Mouse (Mus musculus) hindbrain, embryonic 13.5 days (tissue): Measurements from ENCODE around the gene Cep95. TPM values are rescaled to one million over a fixed set of nuclear protein-coding genes. Genes with fewer than 3 reads are reported as not detected.
A peak's percentile ranks its signal among the peaks of the same experiment; 100 is the strongest.
"Not testable (repeated sequence)": the region's sequence is repeated elsewhere in the genome, so short reads cannot be mapped to it uniquely, and the experiment has no call there.

Experiments
- ATAC-seq: fragments of 200-750 bp; cut with Nextera tagmentation; 2 replicates; pipeline ENCODE4 v1.8.0; 2017; ENCODE audit warnings: moderate TSS enrichment; ENCODE audit not compliant: low FRiP score
- H3K27ac ChIP-seq: fragments of 300-500 bp; sonication (generic); 2 replicates; pipeline ENCODE4 v1.5.1; 2015; ENCODE audit warnings: inconsistent platforms, mild to moderate bottlenecking, moderate library complexity
- H3K27me3 ChIP-seq: fragments of 300-500 bp; sonication (generic); 2 replicates; pipeline ENCODE4 v1.6.1; 2015; ENCODE audit warnings: mild to moderate bottlenecking, inconsistent platforms
- H3K36me3 ChIP-seq: fragments of 300-500 bp; sonication (generic); 2 replicates; pipeline ENCODE4 v1.6.1; 2015; ENCODE audit warnings: mild to moderate bottlenecking, inconsistent platforms
- H3K4me1 ChIP-seq: fragments of 300-500 bp; sonication (generic); replicated peaks from 2 replicates; pipeline ENCODE4 v1.6.1; 2015; ENCODE audit warnings: inconsistent platforms
- H3K4me2 ChIP-seq: fragments of 300-500 bp; sonication (generic); 2 replicates; pipeline ENCODE4 v1.6.1; 2015; ENCODE audit warnings: inconsistent platforms, mild to moderate bottlenecking, moderate library complexity
- H3K4me3 ChIP-seq: fragments of 300-500 bp; sonication (generic); 2 replicates; pipeline ENCODE4 v1.5.1; 2015; ENCODE audit warnings: mild to moderate bottlenecking, inconsistent platforms
- H3K9ac ChIP-seq: fragments of 300-500 bp; sonication (generic); 2 replicates; pipeline ENCODE4 v1.6.1; 2015; ENCODE audit warnings: mild to moderate bottlenecking, inconsistent platforms
- H3K9me3 ChIP-seq: fragments of 300-500 bp; sonication (generic); 2 replicates; pipeline ENCODE4 v1.6.1; 2016; ENCODE audit warnings: inconsistent platforms
- WGBS: fragments of 180-500 bp; shearing (Covaris S2); methylation state at CpG from one replicate; pipeline ENCODE4 v1.1.7; 2015; 5-methylcytosine and 5-hydroxymethylcytosine counted together
- polyA plus RNA-seq: library from polyadenylated mRNA; unstranded; fragments of >200 nt; fragmentation: Nextera tagmentation; extraction: Ambion mirVana; gene quantifications from 2 replicates; pipeline ENCODE4 v1.2.1, GENCODE M21; 2015

Cep95 gene
- polyA plus RNA-seq, 1 experiment from 2014 or later: 18.2 TPM

- peak overlapping the region; percentile 92 for H3K27ac ChIP-seq
- peak overlapping the region; percentile 87 for H3K4me2 ChIP-seq
- peak overlapping the region; percentile 83 for H3K9ac ChIP-seq
- peak overlapping the region; percentile 73 for H3K4me3 ChIP-seq
- no peaks in the 10 kb centered on the region for H3K27me3 ChIP-seq
- ATAC-seq: no peak; the same call in none of the 2 replicates
- peaks cover 55% of the 10 kb centered on the region for H3K36me3 ChIP-seq
- H3K9me3 ChIP-seq: no peaks in the 10 kb centered on the region
- WGBS: 3% methylated on average over 39 of the region's 39 CpGs
- H3K4me1 ChIP-seq: peaks cover 30% of the 10 kb centered on the region
Observed at GRCm38 (mm10) chr11:106778589-106779387, 10.3 kb upstream of the Cep95 start.

GRCm38 (mm10) chr11:106779388-106780088, 9.5 kb upstream of the Cep95 start, which contains the start of gene Polg2:
Gene Polg2 (minus strand): TSS chr11:106779537.
- Histone ChIP-seq H3K4me2 (peak within 1 kb of the TSS; percentile 87), H3K4me1 (peaks cover 33% of the 10 kb centered on the region), H3K9me3 (no peaks in the 10 kb centered on the region), H3K27me3 (no peaks in the 10 kb centered on the region), H3K9ac (peak within 1 kb of the TSS; percentile 83), H3K4me3 (peak within 1 kb of the TSS; percentile 73), H3K36me3 (peaks cover 55% of the 10 kb centered on the region), H3K27ac (peak within 1 kb of the TSS; percentile 92)
- peak; percentile 99 for ATAC-seq
- WGBS: 2% methylated on average over 30 of the region's 30 CpGs

GRCm38 (mm10) chr11:106780089-106780425, 9.0 kb upstream of the Cep95 start:
- peak overlapping the region; percentile 87 for H3K4me2 ChIP-seq
- H3K36me3 ChIP-seq: peaks cover 55% of the 10 kb centered on the region
- peak overlapping the region; percentile 83 for H3K9ac ChIP-seq
- ATAC-seq: no peak; the same call in 1 of the 2 replicates
- no peaks in the 10 kb centered on the region for H3K9me3 ChIP-seq
- peak overlapping the region; percentile 73; the same call in 1 of the 2 replicates for H3K4me3 ChIP-seq
- 66% methylated on average over 4 of the region's 4 CpGs for WGBS
- peaks cover 34% of the 10 kb centered on the region for H3K4me1 ChIP-seq
- no peaks in the 10 kb centered on the region for H3K27me3 ChIP-seq
- peak overlapping the region; percentile 92 for H3K27ac ChIP-seq

- H3K36me3 ChIP-seq: peaks cover 55% of the 10 kb centered on the region
- 84% methylated on average over 6 of the region's 6 CpGs for WGBS
Observed at GRCm38 (mm10) chr11:106780590-106781220, 8.3 kb upstream of the Cep95 start.

GRCm38 (mm10) chr11:106782271-106782670, 6.8 kb upstream of the Cep95 start:
- H3K9me3 ChIP-seq, H3K9ac ChIP-seq, H3K4me3 ChIP-seq, H3K27ac ChIP-seq, H3K4me2 ChIP-seq, H3K27me3 ChIP-seq, ATAC-seq: not testable (repeated sequence)
- Histone ChIP-seq H3K36me3 (peaks cover 58% of the 10 kb centered on the region), H3K4me1 (peaks cover 49% of the 10 kb centered on the region)
- WGBS: 91% methylated on average over 7 of the region's 7 CpGs

More at GRCm38 (mm10) chr11:106780590-106781220, 8.3 kb upstream of the Cep95 start:
- Histone ChIP-seq H3K27me3 (no peaks in the 10 kb centered on the region), H3K9ac (no peak overlapping the region), H3K4me2 (no peak overlapping the region), H3K4me3 (no peak overlapping the region), H3K4me1 (peaks cover 40% of the 10 kb centered on the region), H3K9me3 (no peaks in the 10 kb centered on the region), H3K27ac (no peak overlapping the region)
- no peak for ATAC-seq

GRCm38 (mm10) chr11:106782841-106783764, 5.9 kb upstream of the Cep95 start:
- peaks cover 43% of the 10 kb centered on the region for H3K4me1 ChIP-seq
- 86% methylated on average over 9 of the region's 9 CpGs for WGBS

GRCm38 (mm10) chr11:106784476-106784875, 4.6 kb upstream of the Cep95 start:
- Histone ChIP-seq H3K4me2 (no peak overlapping the region), H3K9ac (no peak overlapping the region), H3K4me3 (no peak overlapping the region), H3K27ac (no peak overlapping the region), H3K9me3 (no peaks in the 10 kb centered on the region), H3K27me3 (no peaks in the 10 kb centered on the region), H3K36me3 (peaks cover 58% of the 10 kb centered on the region), H3K4me1 (peaks cover 39% of the 10 kb centered on the region)
- 91% methylated on average over 2 of the region's 2 CpGs for WGBS
- ATAC-seq: no peak

More at GRCm38 (mm10) chr11:106782841-106783764, 5.9 kb upstream of the Cep95 start:
- Histone ChIP-seq H3K9ac (no peak overlapping the region), H3K4me2 (no peak overlapping the region), H3K4me3 (peak overlapping the region; percentile 1; the same call in 1 of the 2 replicates), H3K27ac (no peak overlapping the region), H3K27me3 (no peaks in the 10 kb centered on the region), H3K36me3 (peaks cover 58% of the 10 kb centered on the region), H3K9me3 (no peaks in the 10 kb centered on the region)
- no peak for ATAC-seq

GRCm38 (mm10) chr11:106785043-106785442, 4.0 kb upstream of the Cep95 start:
- Histone ChIP-seq H3K27me3 (no peaks in the 10 kb centered on the region), H3K4me1 (peaks cover 36% of the 10 kb centered on the region), H3K36me3 (peaks cover 56% of the 10 kb centered on the region), H3K4me3 (peak overlapping the region; percentile 89; the same call in 1 of the 2 replicates), H3K27ac (no peak overlapping the region), H3K9ac (0 out of 2 replicates have a peak overlapping the region, but pooled peaks have one; percentile 31), H3K4me2 (peak overlapping the region; percentile 85), H3K9me3 (no peaks in the 10 kb centered on the region)
- WGBS: 69% methylated on average over 1 of the region's 1 CpGs
- no peak for ATAC-seq

GRCm38 (mm10) chr11:106787131-106788025, 1.7 kb upstream of the Cep95 start:
- peak overlapping the region; percentile 89 for H3K4me3 ChIP-seq
- ATAC-seq: peak; percentile 7

GRCm38 (mm10) chr11:106788026-106788774, 852 bp upstream of the Cep95 start:
- WGBS: under 1% methylated on average over 59 of the region's 79 CpGs
- Histone ChIP-seq H3K27ac (peak overlapping the region; percentile 99), H3K9ac (peak overlapping the region; percentile 100), H3K36me3 (peaks cover 39% of the 10 kb centered on the region), H3K4me2 (peak overlapping the region; percentile 85; the same call in 1 of the 2 replicates), H3K4me1 (peaks cover 40% of the 10 kb centered on the region), H3K27me3 (no peaks in the 10 kb centered on the region), H3K9me3 (no peaks in the 10 kb centered on the region), H3K4me3 (peak overlapping the region; percentile 89)
- peak; percentile 77 for ATAC-seq

More at GRCm38 (mm10) chr11:106787131-106788025, 1.7 kb upstream of the Cep95 start:
- H3K36me3 ChIP-seq: peaks cover 39% of the 10 kb centered on the region
- H3K27ac ChIP-seq: peak overlapping the region; percentile 99
- WGBS: under 1% methylated on average over 65 of the region's 65 CpGs
- peak overlapping the region; percentile 100 for H3K9ac ChIP-seq
- H3K9me3 ChIP-seq: no peaks in the 10 kb centered on the region
- peaks cover 43% of the 10 kb centered on the region for H3K4me1 ChIP-seq
- H3K4me2 ChIP-seq: peak overlapping the region; percentile 85
- H3K27me3 ChIP-seq: no peaks in the 10 kb centered on the region
